Mouse (Mus musculus): ENCODE measurements around the gene Serpini1. TPM values are rescaled to one million over a fixed set of nuclear protein-coding genes. Genes with fewer than 3 reads are reported as not detected.

The Serpini1 gene
- polyA plus RNA-seq, 1 experiment: 0.52 TPM

- no peak overlapping the region for H3K27ac ChIP-seq (replicated peaks; ENCODE audit: low read depth, low read length)
- H3K4me1 ChIP-seq (ENCODE audit: control insufficient read depth, insufficient read depth, insufficient read length, low read length): no peaks in the 10 kb centered on the region
- H3K4me3 ChIP-seq (ENCODE audit: insufficient read depth, low read depth, low read length): no peak overlapping the region
These were observed 109.6 kb downstream of the Serpini1 start for GRCm38 (mm10) chr3:75666962-75667361.

- Histone ChIP-seq H3K4me1 (ENCODE audit: control insufficient read depth, insufficient read depth, insufficient read length, low read length) (no peaks in the 10 kb centered on the region), H3K27ac (replicated peaks; ENCODE audit: low read depth, low read length) (no peak overlapping the region), H3K4me3 (ENCODE audit: insufficient read depth, low read depth, low read length) (no peak overlapping the region)
These were observed 113.1 kb downstream of the Serpini1 start for GRCm38 (mm10) chr3:75670425-75670824.

GRCm38 (mm10) chr3:75682881-75683280, 125.5 kb downstream of the Serpini1 start:
- no peak overlapping the region for H3K27ac ChIP-seq (replicated peaks; ENCODE audit: low read depth, low read length)
- no peaks in the 10 kb centered on the region for H3K4me1 ChIP-seq (ENCODE audit: control insufficient read depth, insufficient read depth, insufficient read length, low read length)
- H3K4me3 ChIP-seq (ENCODE audit: insufficient read depth, low read depth, low read length): no peak overlapping the region

GRCm38 (mm10) chr3:75686775-75687174, 129.4 kb downstream of the Serpini1 start:
- Histone ChIP-seq H3K4me3 (ENCODE audit: insufficient read depth, low read depth, low read length) (no peak overlapping the region), H3K27ac (replicated peaks; ENCODE audit: low read depth, low read length) (no peak overlapping the region), H3K4me1 (ENCODE audit: control insufficient read depth, insufficient read depth, insufficient read length, low read length) (no peaks in the 10 kb centered on the region)

- no peak overlapping the region for H3K27ac ChIP-seq (replicated peaks; ENCODE audit: low read depth, low read length)
- H3K4me3 ChIP-seq (ENCODE audit: insufficient read depth, low read depth, low read length): no peak overlapping the region
- no peaks in the 10 kb centered on the region for H3K4me1 ChIP-seq (ENCODE audit: control insufficient read depth, insufficient read depth, insufficient read length, low read length)
These were observed 130.0 kb downstream of the Serpini1 start for GRCm38 (mm10) chr3:75687187-75687825.

- H3K4me1 ChIP-seq (ENCODE audit: control insufficient read depth, insufficient read depth, insufficient read length, low read length): no peaks in the 10 kb centered on the region
- no peak overlapping the region for H3K4me3 ChIP-seq (ENCODE audit: insufficient read depth, low read depth, low read length)
- no peak overlapping the region for H3K27ac ChIP-seq (replicated peaks; ENCODE audit: low read depth, low read length)
These were observed 133.0 kb downstream of the Serpini1 start for GRCm38 (mm10) chr3:75690321-75690720.

- Histone ChIP-seq H3K4me3 (ENCODE audit: insufficient read depth, low read depth, low read length) (no peak overlapping the region), H3K27ac (replicated peaks; ENCODE audit: low read depth, low read length) (no peak overlapping the region), H3K4me1 (ENCODE audit: control insufficient read depth, insufficient read depth, insufficient read length, low read length) (no peaks in the 10 kb centered on the region; the same call in 1 of the 2 replicates)
These were observed 134.7 kb downstream of the Serpini1 start for GRCm38 (mm10) chr3:75692088-75692487.

Other genes starting within 250 kb of the Serpini1 start
- not detected in 2 replicates for gene Wdr49, start 75.4 kb upstream of the Serpini1 start, polyA plus RNA-seq (2012; ENCODE audit: insufficient read depth, insufficient read length, missing spikeins)
- 81.0 and 81.5 TPM in 2 replicates for gene Pdcd10, start 691 bp upstream of the Serpini1 start, polyA plus RNA-seq (2012; ENCODE audit: insufficient read depth, insufficient read length, missing spikeins)
- gene Gm29133, start 190.7 kb downstream of the Serpini1 start, polyA plus RNA-seq (2012; ENCODE audit: insufficient read depth, insufficient read length, missing spikeins): not detected in 2 replicates

Measured in brown adipose tissue, adult 24 weeks (tissue).